Mouse (Mus musculus): ENCODE data around the gene Tnfrsf21.

Tnfrsf21 gene

DNA sequence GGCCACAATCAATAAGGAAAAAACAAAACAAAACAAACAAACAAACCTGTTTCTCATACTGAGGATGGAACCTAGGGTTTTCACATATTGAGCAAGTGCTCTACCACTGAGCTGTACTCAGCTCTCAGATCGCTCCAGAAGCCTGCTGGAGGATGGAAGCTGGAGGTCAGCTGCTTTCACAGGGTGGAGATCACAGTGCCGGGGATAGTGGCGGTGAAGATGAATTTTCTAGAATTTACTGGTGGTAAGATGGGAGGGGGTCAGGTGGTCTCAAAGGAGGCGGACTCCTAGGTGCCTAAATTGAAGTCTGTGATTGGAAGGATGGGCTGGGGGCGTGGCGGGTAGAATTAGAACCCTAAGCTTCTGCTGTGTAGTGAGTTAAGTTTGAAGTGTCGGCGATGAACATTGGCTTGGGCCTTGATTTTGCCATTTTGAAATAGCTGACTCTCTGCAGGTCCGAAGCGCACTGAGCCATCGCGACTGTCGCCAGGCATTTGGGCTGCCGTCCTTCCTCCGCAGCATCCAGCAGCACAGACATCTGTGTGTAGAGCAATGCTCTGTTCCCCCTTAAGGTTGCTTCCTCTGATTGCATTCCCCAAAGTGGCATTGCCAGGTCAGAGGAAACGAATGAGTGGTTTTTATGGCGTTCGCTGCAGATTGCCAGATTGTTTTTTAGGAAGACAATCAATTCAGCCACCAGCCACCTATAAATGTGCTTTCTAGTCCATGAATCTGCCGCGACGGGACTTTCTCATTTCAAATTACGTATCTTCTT, 9.7 kb downstream of the Tnfrsf21 start:
- DNase-seq: no peak

- no peak for DNase-seq
These were observed 10.4 kb downstream of the Tnfrsf21 start for GRCm38 (mm10) chr17:43026708-43027107.

- DNase-seq: no peak
These were observed 13.2 kb downstream of the Tnfrsf21 start for GRCm38 (mm10) chr17:43029546-43029945.

DNA sequence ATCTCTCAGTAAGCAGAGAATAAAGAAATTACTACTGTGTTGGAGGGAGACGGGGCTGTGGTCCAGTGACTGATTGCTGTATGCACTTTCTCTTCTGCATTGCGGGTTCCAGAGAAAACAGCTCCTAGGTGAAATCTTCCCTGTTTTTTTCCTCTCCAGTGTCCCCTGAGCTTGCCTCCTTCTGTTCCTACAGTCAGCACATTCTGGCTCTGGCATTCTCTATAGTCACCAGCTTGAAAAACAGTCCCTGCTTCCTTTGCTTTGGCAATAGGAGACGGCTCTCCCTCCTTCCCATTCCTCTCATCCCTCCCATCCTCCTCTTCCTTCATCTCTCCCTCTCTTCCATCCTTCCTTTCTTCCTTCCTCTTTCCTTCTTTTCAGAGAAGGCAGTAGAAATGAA, 13.9 kb downstream of the Tnfrsf21 start:
- DNase-seq: no peak

GRCm38 (mm10) chr17:43032489-43033036, 16.2 kb downstream of the Tnfrsf21 start:
- no peak for DNase-seq

DNA sequence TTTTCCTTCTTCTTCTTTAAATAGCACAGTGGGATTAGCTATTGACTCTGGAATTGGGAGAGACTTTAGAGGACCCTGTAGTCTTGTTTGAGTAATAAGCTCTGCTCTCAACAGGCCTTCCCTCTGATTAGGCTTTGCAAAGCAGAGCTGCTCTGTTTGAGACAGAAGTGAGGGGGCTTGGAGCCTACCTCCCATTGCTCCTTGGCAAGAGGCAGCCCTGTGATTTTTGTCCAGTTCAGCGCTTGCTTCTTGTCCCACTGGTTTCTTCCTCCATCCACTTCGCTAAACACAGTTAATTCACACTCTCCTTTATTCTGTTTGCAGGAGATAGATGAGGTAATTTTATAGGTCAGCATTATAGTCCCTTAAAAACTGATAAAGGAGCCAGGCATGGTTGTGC, 19.0 kb downstream of the Tnfrsf21 start:
- DNase-seq: no peak

DNA sequence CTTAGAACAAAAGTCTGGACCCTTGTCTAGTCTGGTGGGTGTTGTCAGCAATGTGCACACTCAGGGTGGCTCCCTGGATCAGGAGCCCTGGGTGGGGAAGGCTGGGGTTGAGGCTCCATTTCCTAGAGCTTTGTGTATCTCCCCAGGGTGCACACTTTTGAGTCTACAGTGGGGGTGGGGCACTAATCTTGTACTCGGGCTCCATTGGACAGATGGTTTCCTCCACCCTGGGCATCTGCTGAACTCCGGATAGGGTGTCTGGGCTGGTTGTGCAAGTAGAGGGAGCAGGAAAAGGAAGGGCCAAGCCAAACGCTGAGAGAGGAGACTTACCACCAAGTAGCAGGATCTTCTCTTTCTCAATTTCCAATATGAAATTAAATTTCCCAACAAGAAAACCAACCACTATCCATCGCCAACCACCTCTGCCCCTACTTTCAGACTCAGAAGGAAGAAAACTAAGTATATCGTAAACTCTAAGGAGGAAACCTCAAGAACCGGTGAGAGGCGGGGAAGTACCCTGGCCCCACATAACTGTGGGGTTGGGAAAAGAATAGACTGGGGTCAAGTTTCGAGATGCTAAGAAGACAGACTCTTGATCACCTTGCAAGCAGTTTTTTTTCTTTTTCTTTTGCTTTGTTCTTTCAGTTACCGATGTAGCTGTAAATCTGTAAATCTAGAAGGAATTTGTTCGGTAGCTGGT, 19.9 kb downstream of the Tnfrsf21 start:
- no peak for DNase-seq

DNA sequence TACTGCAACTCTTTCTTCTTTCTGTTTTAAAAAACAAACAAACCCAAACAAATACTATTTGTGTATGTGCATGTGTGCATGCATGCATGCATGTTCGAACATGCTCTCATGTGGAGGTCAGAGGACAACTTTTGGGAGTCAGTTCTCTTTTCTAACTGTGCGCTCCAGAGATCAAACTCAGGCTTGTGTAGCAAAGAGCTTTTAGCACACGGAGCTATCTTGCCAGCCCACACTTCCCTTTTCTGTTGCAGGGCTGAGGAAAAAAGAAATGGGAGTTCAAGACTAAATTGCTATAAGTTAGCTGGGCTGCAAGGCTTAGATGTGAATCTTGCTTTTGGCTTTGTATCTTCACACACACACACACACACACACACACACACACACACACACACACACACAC, 24.2 kb downstream of the Tnfrsf21 start:
- no peak for DNase-seq

GRCm38 (mm10) chr17:43050619-43051018, 34.3 kb downstream of the Tnfrsf21 start:
- DNase-seq: no peak

- no peak for DNase-seq
These were observed 36.4 kb downstream of the Tnfrsf21 start for GRCm38 (mm10) chr17:43052791-43053190.

DNA sequence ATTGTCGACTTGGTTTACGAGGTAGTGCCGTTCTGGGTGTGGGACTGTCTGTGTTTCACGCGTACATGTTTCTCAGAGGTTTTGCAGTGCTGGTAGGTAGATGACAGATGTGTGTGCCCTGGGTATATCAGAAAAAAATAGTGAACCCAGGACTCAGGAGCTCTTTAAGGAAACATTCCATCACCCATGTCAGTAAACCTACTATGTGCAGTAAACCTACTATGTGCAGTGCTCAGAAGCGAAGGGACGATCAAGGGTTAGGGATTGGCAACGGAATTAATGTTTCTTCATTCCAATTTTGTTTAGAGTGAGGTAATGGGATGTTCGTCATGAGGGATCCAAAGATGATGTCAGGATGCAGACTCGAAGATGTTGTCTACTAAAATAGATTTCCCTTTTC, 37.6 kb downstream of the Tnfrsf21 start:
- DNase-seq: no peak

- no peak for DNase-seq
These were observed 42.1 kb downstream of the Tnfrsf21 start for GRCm38 (mm10) chr17:43058277-43059025.

DNA sequence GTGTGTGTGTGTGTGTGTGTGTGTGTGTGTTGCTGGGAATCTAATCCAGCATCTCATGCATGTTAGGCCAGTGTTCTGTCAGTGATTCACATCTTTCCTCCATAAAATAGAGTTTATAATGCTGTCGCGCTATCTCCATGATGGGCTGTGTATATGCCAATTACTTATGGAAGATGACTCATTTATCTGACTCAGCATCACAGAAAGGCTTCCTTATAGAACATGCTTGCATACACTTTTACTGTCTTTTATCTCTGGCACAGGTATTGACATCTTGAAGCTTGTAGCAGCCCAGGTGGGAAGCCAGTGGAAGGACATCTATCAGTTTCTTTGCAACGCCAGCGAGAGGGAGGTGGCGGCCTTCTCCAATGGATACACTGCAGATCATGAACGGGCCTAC, 48.4 kb downstream of the Tnfrsf21 start:
- no peak for DNase-seq

- DNase-seq: no peak
These were observed 52.6 kb downstream of the Tnfrsf21 start for GRCm38 (mm10) chr17:43068846-43069553.

DNA sequence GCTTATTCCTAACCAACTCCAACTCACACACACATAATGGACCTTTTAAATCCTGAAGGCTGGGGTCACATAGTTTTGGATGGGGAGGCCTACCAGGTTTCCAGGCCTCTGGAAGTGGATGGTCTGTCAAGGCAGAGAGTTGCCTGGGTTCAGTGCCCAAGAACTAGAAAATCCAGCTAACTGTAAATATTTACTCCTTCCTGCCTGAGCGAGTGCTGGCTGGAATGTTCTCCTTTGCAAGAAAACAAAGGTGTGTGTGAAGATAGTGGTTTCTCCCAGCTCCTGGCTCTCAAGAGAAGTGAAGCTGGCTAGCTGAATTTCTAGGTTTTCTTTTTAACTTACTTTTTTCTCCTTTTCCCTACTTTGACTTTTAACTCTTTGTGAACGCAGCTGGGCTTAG, 54.6 kb downstream of the Tnfrsf21 start:
- DNase-seq: no peak

- no peak for DNase-seq
These were observed 55.9 kb downstream of the Tnfrsf21 start for GRCm38 (mm10) chr17:43072142-43072786.

- no peak for DNase-seq
These were observed 56.4 kb downstream of the Tnfrsf21 start for GRCm38 (mm10) chr17:43072787-43073148.

- no peak for DNase-seq
These were observed 58.0 kb downstream of the Tnfrsf21 start for GRCm38 (mm10) chr17:43074391-43074790.

- no peak for DNase-seq
These were observed 58.7 kb downstream of the Tnfrsf21 start for GRCm38 (mm10) chr17:43075100-43075499.

DNA sequence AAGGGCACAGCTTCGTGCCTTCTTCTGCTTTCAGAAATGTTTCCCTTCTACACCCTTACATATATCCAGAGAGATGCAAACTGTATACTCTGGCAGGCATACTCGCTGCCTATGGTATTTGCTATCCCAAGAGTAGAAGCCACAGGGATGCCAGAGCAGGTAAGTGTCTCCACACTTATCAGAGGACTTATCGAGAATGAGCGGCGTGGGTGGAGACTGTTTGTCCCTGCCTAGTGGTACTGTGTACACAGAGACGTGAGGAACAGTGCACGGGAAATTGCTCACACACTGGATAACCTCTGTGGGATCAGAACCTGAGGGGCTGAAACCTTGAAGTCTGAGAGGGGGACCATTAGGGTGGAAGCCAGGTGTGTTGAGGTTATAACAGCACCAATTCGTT, 59.6 kb downstream of the Tnfrsf21 start:
- DNase-seq: no peak

GRCm38 (mm10) chr17:43076801-43077493, 60.6 kb downstream of the Tnfrsf21 start:
- peak in 1 of 2 experiments; percentile 26 for DNase-seq

GRCm38 (mm10) chr17:43077540-43077939, 61.2 kb downstream of the Tnfrsf21 start:
- DNase-seq: no peak

All from thymus, postnatal 36 days (tissue).